Mouse (Mus musculus): ENCODE measurements around the gene Lrp2. TPM values are rescaled to one million over a fixed set of nuclear protein-coding genes. Genes with fewer than 3 reads are reported as not detected.
A peak's percentile ranks its signal among the peaks of the same experiment; 100 is the strongest.

Gene Lrp2
- total and polyA plus RNA-seq, 2 experiments from 2014 or later, result 0.46 to 3.9 TPM

DNA sequence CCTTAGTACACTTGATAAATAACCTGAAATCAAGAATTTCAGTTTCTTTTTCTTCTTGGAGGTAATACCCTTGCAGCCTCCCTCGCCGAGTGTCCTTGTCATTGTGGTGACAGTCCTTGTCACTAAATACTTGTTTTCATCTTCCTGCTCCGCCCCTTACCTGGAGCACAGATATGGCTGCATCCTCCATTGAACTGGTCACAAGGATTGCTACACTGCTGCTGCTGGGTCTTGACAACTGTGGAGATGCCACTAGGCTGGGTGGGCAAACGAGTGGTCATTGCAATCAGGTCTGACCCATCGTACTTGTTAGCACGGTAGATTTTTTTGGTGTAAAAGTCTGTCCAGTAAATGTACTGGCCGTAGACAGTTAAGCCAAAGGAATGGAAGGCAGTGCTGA is 104.9 kb downstream of the Lrp2 start:
- ATAC-seq, result no peak
- H3K36me3 ChIP-seq (ENCODE audit: insufficient read depth, low read length), result no peaks in the 10 kb centered on the region
- no peak for TF ChIP-seq CTCF (IDR thresholded peaks at IDR 0.05; ENCODE audit: low read depth)
- no peak overlapping the region for H3K27ac ChIP-seq
- H3K4me2 ChIP-seq (ENCODE audit: low read depth, low read length), result no peak overlapping the region
- no peak overlapping the region for H3K9ac ChIP-seq (replicated peaks; ENCODE audit: low read length)
- no peak for DNase-seq (ENCODE audit: low spot score)
- no peaks in the 10 kb centered on the region for H3K4me1 ChIP-seq (ENCODE audit: insufficient read depth, low read length)
- no peak overlapping the region for H3K4me3 ChIP-seq (ENCODE audit: low read length)
- WGBS, result 93% methylated on average over 7 of the region's 7 CpGs
- no peaks in the 10 kb centered on the region for H3K27me3 ChIP-seq (ENCODE audit: insufficient read depth, low read length)
- H3K9me3 ChIP-seq (ENCODE audit: low read length), result no peaks in the 10 kb centered on the region

DNA sequence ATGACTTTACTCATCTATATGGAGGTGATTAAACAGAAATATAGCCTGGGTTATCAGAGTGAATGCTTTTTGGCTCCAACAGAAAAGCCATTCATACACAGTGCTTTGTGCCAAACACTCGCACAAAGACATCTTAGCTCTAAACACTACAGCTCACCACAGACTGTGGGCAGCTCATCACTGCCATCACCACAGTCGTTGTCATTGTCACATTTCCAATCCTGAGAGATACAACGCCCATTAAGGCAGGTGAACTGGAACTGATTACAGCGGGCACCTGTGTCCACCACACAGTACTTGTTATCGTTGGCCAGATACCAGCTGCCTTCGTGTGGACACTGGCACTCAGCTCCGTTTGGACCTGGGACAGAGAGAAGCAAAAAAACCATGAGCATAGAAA is 106.0 kb downstream of the Lrp2 start:
- no peaks in the 10 kb centered on the region for H3K36me3 ChIP-seq (ENCODE audit: insufficient read depth, low read length)
- no peaks in the 10 kb centered on the region for H3K9me3 ChIP-seq (ENCODE audit: low read length)
- H3K4me3 ChIP-seq (ENCODE audit: low read length), result no peak overlapping the region
- no peaks in the 10 kb centered on the region for H3K4me1 ChIP-seq (ENCODE audit: insufficient read depth, low read length)
- H3K4me2 ChIP-seq (ENCODE audit: low read depth, low read length), result no peak overlapping the region
- no peaks in the 10 kb centered on the region for H3K27me3 ChIP-seq (ENCODE audit: insufficient read depth, low read length)
- no peak overlapping the region for H3K27ac ChIP-seq
- 73% methylated on average over 7 of the region's 7 CpGs for WGBS
- ATAC-seq (no peak), DNase-seq (ENCODE audit: low spot score) (no peak)
- no peak overlapping the region for H3K9ac ChIP-seq (replicated peaks; ENCODE audit: low read length)
- no peak for TF ChIP-seq CTCF (IDR thresholded peaks at IDR 0.05; ENCODE audit: low read depth)

- H3K27me3 ChIP-seq (ENCODE audit: insufficient read depth, low read length), result no peaks in the 10 kb centered on the region
- H3K27ac ChIP-seq, result no peak overlapping the region
- no peak overlapping the region for H3K9ac ChIP-seq (replicated peaks; ENCODE audit: low read length)
- H3K9me3 ChIP-seq (ENCODE audit: low read length), result no peaks in the 10 kb centered on the region
- H3K4me2 ChIP-seq (ENCODE audit: low read depth, low read length), result no peak overlapping the region
- DNase-seq (ENCODE audit: low spot score), result peak; percentile 9
- H3K36me3 ChIP-seq (ENCODE audit: insufficient read depth, low read length), result no peaks in the 10 kb centered on the region
- no peak for TF ChIP-seq CTCF (IDR thresholded peaks at IDR 0.05; ENCODE audit: low read depth)
- H3K4me1 ChIP-seq (ENCODE audit: insufficient read depth, low read length), result no peaks in the 10 kb centered on the region
- H3K4me3 ChIP-seq (ENCODE audit: low read length), result no peak overlapping the region
- WGBS, result 77% methylated on average over 7 of the region's 7 CpGs
- ATAC-seq, result no peak
Measured at GRCm38 (mm10) chr2:69476901-69477300, 109.0 kb downstream of the Lrp2 start.

GRCm38 (mm10) chr2:69475177-69475576 is 110.7 kb downstream of the Lrp2 start:
- no peak for ATAC-seq
- 85% methylated on average over 9 of the region's 9 CpGs for whole genome bisulfite sequencing
- no peak for DNase-seq (ENCODE audit: low spot score)
- no peak for TF ChIP-seq CTCF (IDR thresholded peaks at IDR 0.05; ENCODE audit: low read depth)
- Histone ChIP-seq H3K9ac (replicated peaks; ENCODE audit: low read length) (no peak overlapping the region), H3K4me3 (ENCODE audit: low read length) (no peak overlapping the region), H3K36me3 (ENCODE audit: insufficient read depth, low read length) (no peaks in the 10 kb centered on the region), H3K27me3 (ENCODE audit: insufficient read depth, low read length) (no peaks in the 10 kb centered on the region), H3K4me2 (ENCODE audit: low read depth, low read length) (no peak overlapping the region), H3K27ac (no peak overlapping the region), H3K9me3 (ENCODE audit: low read length) (no peaks in the 10 kb centered on the region), H3K4me1 (ENCODE audit: insufficient read depth, low read length) (no peaks in the 10 kb centered on the region)

GRCm38 (mm10) chr2:69471837-69472236 is 114.0 kb downstream of the Lrp2 start:
- 92% methylated on average over 4 of the region's 4 CpGs for WGBS
- DNase-seq (ENCODE audit: low spot score), result peak; percentile 63
- Histone ChIP-seq H3K36me3 (ENCODE audit: insufficient read depth, low read length) (no peaks in the 10 kb centered on the region), H3K9me3 (ENCODE audit: low read length) (no peaks in the 10 kb centered on the region), H3K27me3 (ENCODE audit: insufficient read depth, low read length) (no peaks in the 10 kb centered on the region), H3K4me3 (ENCODE audit: low read length) (no peak overlapping the region), H3K4me1 (ENCODE audit: insufficient read depth, low read length) (no peaks in the 10 kb centered on the region), H3K4me2 (ENCODE audit: low read depth, low read length) (no peak overlapping the region), H3K27ac (no peak overlapping the region), H3K9ac (replicated peaks; ENCODE audit: low read length) (no peak overlapping the region)
- no peak for ATAC-seq
- peak; percentile 58 for TF ChIP-seq CTCF (IDR thresholded peaks at IDR 0.05; ENCODE audit: low read depth)

GRCm38 (mm10) chr2:69463609-69464008 is 122.3 kb downstream of the Lrp2 start:
- 87% methylated on average over 6 of the region's 6 CpGs for WGBS
- no peaks in the 10 kb centered on the region for H3K27me3 ChIP-seq (ENCODE audit: insufficient read depth, low read length)
- no peaks in the 10 kb centered on the region for H3K36me3 ChIP-seq (ENCODE audit: insufficient read depth, low read length)
- H3K9ac ChIP-seq (replicated peaks; ENCODE audit: low read length), result no peak overlapping the region
- H3K27ac ChIP-seq, result no peak overlapping the region
- TF ChIP-seq CTCF (IDR thresholded peaks at IDR 0.05; ENCODE audit: low read depth), result no peak
- ATAC-seq (no peak), DNase-seq (ENCODE audit: low spot score) (no peak)
- no peak overlapping the region for H3K4me2 ChIP-seq (ENCODE audit: low read depth, low read length)
- no peak overlapping the region for H3K4me3 ChIP-seq (ENCODE audit: low read length)
- H3K4me1 ChIP-seq (ENCODE audit: insufficient read depth, low read length), result no peaks in the 10 kb centered on the region
- H3K9me3 ChIP-seq (ENCODE audit: low read length), result no peaks in the 10 kb centered on the region

DNA sequence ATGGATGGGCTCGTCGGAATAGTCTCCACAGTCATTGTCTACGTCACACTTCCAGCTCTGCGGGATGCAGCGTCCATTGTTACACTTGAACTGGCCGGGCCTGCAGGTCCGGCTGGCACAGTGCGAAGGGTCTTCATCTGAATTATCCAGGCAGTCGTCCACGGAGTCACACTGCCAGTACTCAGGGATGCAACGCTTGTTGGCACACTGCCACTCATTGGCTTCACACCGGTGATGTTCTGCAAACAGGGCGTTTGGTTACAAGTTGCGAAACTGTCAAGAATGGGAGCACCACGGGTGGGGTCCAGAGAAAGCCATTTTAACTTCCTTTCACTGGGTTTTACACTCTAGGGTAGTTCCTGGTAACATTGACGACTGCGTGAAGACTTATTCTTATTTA is 126.4 kb downstream of the Lrp2 start:
- Histone ChIP-seq H3K36me3 (ENCODE audit: insufficient read depth, low read length) (no peaks in the 10 kb centered on the region), H3K4me2 (ENCODE audit: low read depth, low read length) (no peak overlapping the region), H3K4me3 (ENCODE audit: low read length) (no peak overlapping the region), H3K4me1 (ENCODE audit: insufficient read depth, low read length) (no peaks in the 10 kb centered on the region), H3K9ac (replicated peaks; ENCODE audit: low read length) (no peak overlapping the region), H3K27ac (no peak overlapping the region), H3K9me3 (ENCODE audit: low read length) (no peaks in the 10 kb centered on the region), H3K27me3 (ENCODE audit: insufficient read depth, low read length) (no peaks in the 10 kb centered on the region)
- no peak for TF ChIP-seq CTCF (IDR thresholded peaks at IDR 0.05; ENCODE audit: low read depth)
- WGBS, result 63% methylated on average over 17 of the region's 17 CpGs
- DNase-seq (ENCODE audit: low spot score), result peak; percentile 26
- 0 out of 2 replicates have a peak, but pooled peaks have one; percentile 18 for ATAC-seq

Data from hindbrain, postnatal 0 days (tissue).